Mouse (Mus musculus): ENCODE results near the gene Srp54c. TPM values are rescaled to one million over a fixed set of nuclear protein-coding genes. Genes with fewer than 3 reads are reported as not detected.

Gene Srp54c
- total and polyA plus RNA-seq, 2 experiments: 4.2 to 62.3 TPM

- no peak for TF ChIP-seq POLR2A (IDR thresholded peaks at IDR 0.05; ENCODE audit: extremely low read depth, insufficient read depth, low read length)
- no peak for TF ChIP-seq CTCF (IDR thresholded peaks at IDR 0.05; ENCODE audit: low read depth, low read length)
Observed at GRCm38 (mm10) chr12:55309501-55309900, 79.5 kb downstream of the Srp54c start.

GRCm38 (mm10) chr12:55311841-55312240, 81.9 kb downstream of the Srp54c start:
- Histone ChIP-seq H3K27me3 (ENCODE audit: control insufficient read depth, insufficient read depth, low read length) (no peaks in the 10 kb centered on the region), H3K36me3 (ENCODE audit: control insufficient read depth, insufficient read depth, low read length) (peaks cover 10% of the 10 kb centered on the region), H3K4me3 (ENCODE audit: insufficient read depth, low read depth, low read length) (no peak overlapping the region), H3K9ac (ENCODE audit: low read depth, low read length) (no peak overlapping the region), H3K79me2 (ENCODE audit: control insufficient read depth, insufficient read depth, low read length) (no peaks in the 10 kb centered on the region; the same call in 1 of the 2 replicates), H3K27ac (replicated peaks; ENCODE audit: insufficient read depth, low read depth, low read length) (no peak overlapping the region), H3K4me1 (ENCODE audit: control insufficient read depth, insufficient read depth, low read length) (0 out of 2 replicates have a peak, but pooled peaks cover 1% of the 10 kb centered on the region)
- TF ChIP-seq CTCF (IDR thresholded peaks at IDR 0.05; ENCODE audit: low read depth, low read length) (no peak), POLR2A (IDR thresholded peaks at IDR 0.05; ENCODE audit: extremely low read depth, insufficient read depth, low read length) (no peak)
- 94% methylated on average over 7 of the region's 7 CpGs for WGBS
- DNase-seq (ENCODE audit: extremely low read depth, low read depth, low spot score): no peak

More at GRCm38 (mm10) chr12:55309501-55309900, 79.5 kb downstream of the Srp54c start:
- peaks cover 7% of the 10 kb centered on the region; the same call in 1 of the 2 replicates for H3K36me3 ChIP-seq (ENCODE audit: control insufficient read depth, insufficient read depth, low read length)
- no peak overlapping the region for H3K27ac ChIP-seq (replicated peaks; ENCODE audit: insufficient read depth, low read depth, low read length)
- no peak overlapping the region for H3K4me3 ChIP-seq (ENCODE audit: insufficient read depth, low read depth, low read length)
- 92% methylated on average over 8 of the region's 8 CpGs for WGBS
- H3K79me2 ChIP-seq (ENCODE audit: control insufficient read depth, insufficient read depth, low read length): no peaks in the 10 kb centered on the region
- no peak overlapping the region for H3K9ac ChIP-seq (ENCODE audit: low read depth, low read length)
- no peaks in the 10 kb centered on the region for H3K27me3 ChIP-seq (ENCODE audit: control insufficient read depth, insufficient read depth, low read length)
- no peak for DNase-seq (ENCODE audit: extremely low read depth, low read depth, low spot score)
- H3K4me1 ChIP-seq (ENCODE audit: control insufficient read depth, insufficient read depth, low read length): no peaks in the 10 kb centered on the region

Other genes starting within 250 kb of the Srp54c start
- not detected in 2 replicates for gene Gm20403, start 243.6 kb upstream of the Srp54c start, total RNA-seq (2014; rRNA removed)
- not detected in 2 replicates for gene Gm20403, start 243.6 kb upstream of the Srp54c start, polyA plus RNA-seq (2012; rRNA removed)
- 5.2 and 6.8 TPM in 2 replicates for gene Baz1a, start 215.8 kb upstream of the Srp54c start, total RNA-seq (2014; rRNA removed)
- gene Baz1a, start 215.8 kb upstream of the Srp54c start, polyA plus RNA-seq (2012; rRNA removed): 1.4 and 1.6 TPM in 2 replicates
- gene 2700097O09Rik, start 150.1 kb upstream of the Srp54c start, total RNA-seq (2014; rRNA removed): 11.5 and 13.0 TPM in 2 replicates
- gene 2700097O09Rik, start 150.1 kb upstream of the Srp54c start, polyA plus RNA-seq (2012; rRNA removed): 4.5 and 5.5 TPM in 2 replicates
- gene Srp54a, start 149.9 kb upstream of the Srp54c start, total RNA-seq (2014; rRNA removed): 52.1 and 91.7 TPM in 2 replicates
- 16.5 and 19.5 TPM in 2 replicates for gene Srp54a, start 149.9 kb upstream of the Srp54c start, polyA plus RNA-seq (2012; rRNA removed)
- 2.0 and 2.4 TPM in 2 replicates for gene Fam177a, start 105.7 kb upstream of the Srp54c start, total RNA-seq (2014; rRNA removed)
- gene Fam177a, start 105.7 kb upstream of the Srp54c start, polyA plus RNA-seq (2012; rRNA removed): 0.77 and 0.82 TPM in 2 replicates
- 37.0 and 42.7 TPM in 2 replicates for gene Srp54b, start 75.1 kb upstream of the Srp54c start, total RNA-seq (2014; rRNA removed)
- gene Srp54b, start 75.1 kb upstream of the Srp54c start, polyA plus RNA-seq (2012; rRNA removed): 23.0 and 24.5 TPM in 2 replicates
- 0.28 TPM in 1 of 2 replicates, not detected in the other for gene 1700047I17Rik2, start 30.6 kb upstream of the Srp54c start, total RNA-seq (2014; rRNA removed)
- not detected in 2 replicates for gene 1700047I17Rik2, start 30.6 kb upstream of the Srp54c start, polyA plus RNA-seq (2012; rRNA removed)
- 10.7 and 12.2 TPM in 2 replicates for gene 1110008L16Rik, start 69.4 kb downstream of the Srp54c start, total RNA-seq (2014; rRNA removed)
- gene 1110008L16Rik, start 69.4 kb downstream of the Srp54c start, polyA plus RNA-seq (2012; rRNA removed): 4.6 and 6.2 TPM in 2 replicates
- gene Ppp2r3c, start 72.8 kb downstream of the Srp54c start, total RNA-seq (2014; rRNA removed): 6.8 and 6.9 TPM in 2 replicates
- gene Ppp2r3c, start 72.8 kb downstream of the Srp54c start, polyA plus RNA-seq (2012; rRNA removed): 1.0 and 1.2 TPM in 2 replicates
- 132 and 138 TPM in 2 replicates for gene Psma6, start 154.1 kb downstream of the Srp54c start, total RNA-seq (2014; rRNA removed)
- 51.5 and 55.1 TPM in 2 replicates for gene Psma6, start 154.1 kb downstream of the Srp54c start, polyA plus RNA-seq (2012; rRNA removed)

Data from liver, adult 2 months (tissue).